Mouse (Mus musculus) inflammation-experienced regulatory T-cells, adult 6 months (primary cell): ENCODE data around the gene Rpusd3. TPM values are rescaled to one million over a fixed set of nuclear protein-coding genes. Genes with fewer than 3 reads are reported as not detected.
A peak's percentile ranks its signal among the peaks of the same experiment; 100 is the strongest.

Experiments used
- ATAC-seq: one replicate; pipeline ENCODE4 v1.8.0; 2017
- polyA plus RNA-seq, 3 experiments: library from polyadenylated mRNA; unstranded; fragments of 100-300 nt; shearing (Covaris generic); gene quantifications; one replicate each; pipeline ENCODE4 v1.2.1; 2017

Rpusd3 gene
- polyA plus RNA-seq, 3 experiments from 2014 or later = 6.5 to 13.4 (median 12.0) TPM

GRCm38 (mm10) chr6:113429965-113430364 lies 10.8 kb upstream of the Rpusd3 start:
- no peak for ATAC-seq

GRCm38 (mm10) chr6:113428006-113428405 lies 8.9 kb upstream of the Rpusd3 start:
- ATAC-seq = no peak

GRCm38 (mm10) chr6:113427397-113427796 lies 8.3 kb upstream of the Rpusd3 start:
- ATAC-seq = no peak

- no peak for ATAC-seq
Measured at GRCm38 (mm10) chr6:113426696-113427095, 7.6 kb upstream of the Rpusd3 start.

GRCm38 (mm10) chr6:113424187-113424586 lies 5.0 kb upstream of the Rpusd3 start:
- ATAC-seq = no peak

GRCm38 (mm10) chr6:113423000-113423399 lies 3.9 kb upstream of the Rpusd3 start:
- no peak for ATAC-seq

GRCm38 (mm10) chr6:113418441-113419198 lies 520 bp downstream of the Rpusd3 start:
- peak; percentile 33 for ATAC-seq

GRCm38 (mm10) chr6:113416416-113416815 lies 2.7 kb downstream of the Rpusd3 start:
- no peak for ATAC-seq

- no peak for ATAC-seq
Measured at GRCm38 (mm10) chr6:113410001-113410400, 9.1 kb downstream of the Rpusd3 start.

- no peak for ATAC-seq
Measured at GRCm38 (mm10) chr6:113406683-113407082, 12.5 kb downstream of the Rpusd3 start.

- no peak for ATAC-seq
Measured at GRCm38 (mm10) chr6:113405483-113405882, 13.7 kb downstream of the Rpusd3 start.

GRCm38 (mm10) chr6:113404649-113405448 lies 14.3 kb downstream of the Rpusd3 start:
- no peak for ATAC-seq

- ATAC-seq = no peak
Measured at GRCm38 (mm10) chr6:113402094-113402493, 17.0 kb downstream of the Rpusd3 start.

- ATAC-seq = no peak
Measured at GRCm38 (mm10) chr6:113396270-113397030, 22.7 kb downstream of the Rpusd3 start.

- ATAC-seq = no peak
Measured at GRCm38 (mm10) chr6:113395501-113395900, 23.6 kb downstream of the Rpusd3 start.

GRCm38 (mm10) chr6:113394811-113395210 lies 24.3 kb downstream of the Rpusd3 start:
- ATAC-seq = no peak

- no peak for ATAC-seq
Measured at GRCm38 (mm10) chr6:113393951-113394350, 25.2 kb downstream of the Rpusd3 start.

GRCm38 (mm10) chr6:113392387-113393071 lies 26.6 kb downstream of the Rpusd3 start:
- no peak for ATAC-seq

GRCm38 (mm10) chr6:113392015-113392386 lies 27.1 kb downstream of the Rpusd3 start:
- no peak for ATAC-seq

GRCm38 (mm10) chr6:113390715-113391114 lies 28.4 kb downstream of the Rpusd3 start:
- ATAC-seq = no peak

GRCm38 (mm10) chr6:113388960-113389359 lies 30.2 kb downstream of the Rpusd3 start, which contains the start of gene Ttll3:
Gene Ttll3, plus strand, starts transcription at chr6:113389260.
- no peak for ATAC-seq

GRCm38 (mm10) chr6:113386025-113386424 lies 33.1 kb downstream of the Rpusd3 start:
- ATAC-seq = no peak
